Mouse (Mus musculus): ENCODE measurements around the gene Sec24d.
"Not testable (repeated sequence)": the region's sequence is repeated elsewhere in the genome, so short reads cannot be mapped to it uniquely, and the experiment has no call there.

Gene Sec24d

DNA sequence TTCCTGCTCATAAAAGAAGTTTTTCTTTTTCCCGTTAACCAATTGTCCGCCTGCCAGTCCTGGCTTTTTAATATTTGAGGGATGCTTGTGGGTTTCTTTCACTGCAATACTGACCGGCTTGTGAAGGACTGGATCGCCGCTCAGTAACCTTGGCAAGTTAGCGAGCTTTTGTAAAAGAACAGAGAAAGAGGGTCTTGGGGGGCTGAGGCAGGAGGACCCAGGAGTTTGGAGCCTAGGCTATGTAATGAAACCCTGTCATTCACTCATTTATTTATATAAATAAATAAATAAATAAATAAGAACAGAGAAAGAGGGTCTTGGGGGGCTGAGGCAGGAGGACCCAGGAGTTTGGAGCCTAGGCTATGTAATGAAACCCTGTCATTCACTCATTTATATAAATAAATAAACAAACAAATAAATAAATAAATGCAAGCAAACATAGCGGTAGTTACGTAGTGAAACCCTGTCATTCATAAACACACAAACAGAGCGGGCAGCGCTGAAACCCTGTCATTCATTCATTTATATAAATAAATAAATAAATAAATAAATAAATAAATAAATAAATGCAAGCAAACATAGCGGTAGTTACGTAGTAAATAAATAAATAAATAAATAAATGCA lies 119.0 kb downstream of the Sec24d start:
- in situ Hi-C loops (cut with MseI, MboI) = not testable (repeated sequence)

DNA sequence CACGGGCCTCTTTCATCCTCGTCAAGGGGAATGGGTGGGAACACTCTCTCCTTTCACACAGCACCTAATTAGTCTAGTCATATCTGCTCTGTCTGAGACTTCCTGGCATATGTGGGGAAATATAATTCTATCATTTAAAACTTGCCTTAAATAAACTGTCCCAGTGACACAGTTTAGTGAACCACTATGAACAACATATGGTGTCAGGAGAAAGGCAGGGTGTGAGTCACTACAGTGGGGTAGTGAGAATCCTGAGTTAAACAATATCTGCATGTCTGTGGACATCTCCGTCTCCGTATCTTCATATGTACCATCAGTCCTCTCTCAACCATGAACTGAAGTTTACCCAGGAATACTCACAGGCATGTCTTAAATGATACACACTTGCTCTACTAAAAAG lies 123.9 kb downstream of the Sec24d start:
- in situ Hi-C loops (cut with MseI, MboI) = no loop called here

DNA sequence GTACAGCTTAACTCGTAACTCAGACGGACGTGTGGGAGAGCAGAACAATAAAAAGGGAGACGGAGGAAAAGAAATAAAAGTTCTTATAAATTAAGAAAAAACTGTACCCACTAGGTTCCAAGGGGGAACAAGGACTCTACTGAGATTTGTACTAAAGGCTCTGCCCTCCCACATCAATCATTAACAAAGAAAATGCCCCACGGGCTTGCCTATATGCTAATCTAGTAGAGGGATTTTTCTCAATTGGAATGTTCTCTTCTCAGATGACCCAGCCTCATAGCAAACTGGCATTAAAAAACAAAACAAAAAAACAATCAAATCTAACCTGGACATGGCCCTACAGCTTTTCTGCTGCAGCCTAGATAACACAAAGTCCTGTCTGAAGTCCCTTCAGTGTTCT lies 128.4 kb downstream of the Sec24d start:
- in situ Hi-C loops (cut with MseI, MboI) = no loop called here

DNA sequence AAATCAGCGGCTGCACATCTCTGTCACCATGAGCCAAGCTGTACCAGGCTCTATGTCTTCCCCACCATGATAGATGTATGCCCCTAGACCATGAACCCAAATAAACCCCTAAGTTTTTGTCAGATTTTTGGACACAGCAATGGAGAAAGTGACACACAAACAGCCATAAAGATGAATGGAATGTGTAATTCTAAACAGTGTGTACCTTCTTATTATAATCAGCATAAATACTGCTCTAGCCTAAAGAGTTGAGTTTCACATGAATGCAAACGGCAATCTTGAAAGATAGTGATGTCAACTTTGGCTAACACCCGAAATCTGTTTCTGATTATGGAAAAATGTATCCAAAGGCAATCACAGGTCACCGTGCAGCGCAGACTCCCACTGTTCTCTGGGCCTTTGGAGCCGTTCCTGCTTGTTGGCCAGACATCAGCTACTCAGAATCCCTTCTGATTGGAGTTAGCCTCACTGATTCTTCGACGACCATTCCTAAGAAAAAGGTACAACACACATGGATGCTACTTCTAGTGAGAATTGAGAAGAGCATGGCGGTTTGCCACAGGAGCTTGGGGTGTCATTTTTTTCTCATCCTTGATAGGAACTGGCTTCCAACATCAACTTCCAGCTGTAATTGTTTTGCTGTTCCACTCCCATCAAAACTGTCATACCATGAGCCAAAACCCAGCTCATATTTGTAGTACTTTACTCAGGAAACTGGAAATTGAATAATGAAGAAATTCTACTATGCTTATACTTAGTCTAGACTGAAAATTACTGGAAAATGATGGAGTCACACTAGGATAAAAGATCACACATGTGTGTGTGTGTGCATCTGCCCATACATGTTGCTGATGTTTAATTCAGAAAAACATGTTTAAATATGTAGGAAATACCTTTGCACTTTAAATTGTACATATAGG lies 130.6 kb downstream of the Sec24d start:
- in situ Hi-C loops (cut with MseI, MboI) = no loop called here

DNA sequence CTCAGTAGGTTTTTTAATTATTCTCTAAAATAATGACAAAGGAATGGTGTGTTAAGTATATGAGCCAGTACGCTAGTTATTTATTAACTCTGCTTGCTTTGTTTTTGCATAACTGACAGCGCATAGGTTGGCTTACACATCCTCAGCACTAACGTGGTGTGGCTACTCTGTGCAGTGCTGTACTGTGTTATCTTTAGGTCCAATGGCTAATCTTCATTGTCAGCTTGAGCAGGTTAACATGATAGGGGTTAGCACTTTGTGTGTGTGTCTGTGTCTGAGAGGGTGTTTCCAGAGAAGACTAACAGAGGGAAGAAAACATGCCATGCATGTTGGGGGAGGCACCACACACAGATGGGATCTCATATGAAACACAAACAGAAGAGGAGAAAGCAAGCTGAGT lies 137.7 kb downstream of the Sec24d start:
- in situ Hi-C loops (cut with MseI, MboI) = no loop called here

DNA sequence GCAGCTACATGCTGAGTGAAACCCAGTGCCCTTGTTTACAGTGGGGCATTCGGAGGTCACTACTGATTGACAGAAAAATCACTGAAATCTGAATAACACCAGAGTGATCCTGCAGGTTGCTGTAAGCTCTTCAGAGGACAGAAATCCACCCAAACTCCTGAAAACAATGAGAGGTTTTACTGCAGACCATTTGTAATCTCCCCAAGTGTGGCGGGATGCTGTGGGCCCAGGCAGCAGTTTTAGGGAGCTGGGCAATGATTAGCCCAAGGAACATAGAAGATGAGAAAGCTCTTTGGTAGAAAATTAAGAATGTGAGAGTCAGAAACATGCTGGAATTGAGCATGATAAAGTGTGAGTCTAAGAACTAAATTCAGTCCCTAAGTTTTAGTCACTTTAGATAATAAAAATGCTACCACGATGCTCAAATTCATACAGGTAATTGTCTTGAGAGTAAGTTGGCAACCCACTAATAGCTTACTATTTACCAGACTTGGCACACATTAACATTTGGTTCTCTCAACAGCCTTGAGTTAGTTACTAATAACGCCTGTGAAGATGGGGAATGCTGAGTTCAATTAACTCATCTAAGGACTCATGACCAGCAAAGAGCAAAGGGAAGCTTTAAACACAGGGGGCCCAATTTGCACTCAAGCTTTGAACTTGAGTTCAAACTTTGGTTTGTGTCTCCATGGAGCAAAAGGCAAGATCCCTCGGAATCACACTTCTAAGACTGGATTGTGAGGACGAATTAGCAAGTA lies 144.7 kb downstream of the Sec24d start:
- in situ Hi-C loops (cut with MseI, MboI) = no loop called here

DNA sequence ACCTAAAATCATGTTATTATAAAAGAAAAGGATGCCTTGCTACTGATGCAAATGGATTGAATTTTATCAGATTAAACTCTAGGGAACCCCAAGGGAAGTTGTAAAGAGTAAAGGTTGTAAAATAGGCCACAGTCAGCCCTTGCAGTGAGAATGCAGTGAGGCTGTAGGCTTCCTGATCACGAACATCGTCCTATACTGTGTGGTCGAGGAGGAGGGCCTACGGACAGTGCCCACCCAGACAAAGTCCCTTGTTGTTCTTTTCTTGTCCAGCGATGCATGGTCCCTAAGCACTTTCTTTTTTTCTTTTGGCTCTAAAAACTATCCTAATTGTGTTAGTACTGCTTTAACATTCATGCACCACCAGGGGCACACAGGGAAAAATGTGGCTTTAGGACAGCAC lies 145.9 kb downstream of the Sec24d start:
- in situ Hi-C loops (cut with MseI, MboI) = no loop called here
